Mouse (Mus musculus) T-helper 17 cell (primary cell): Measurements from ENCODE around the gene Cdkn2d.
"Not testable (repeated sequence)": the region's sequence is repeated elsewhere in the genome, so short reads cannot be mapped to it uniquely, and the experiment has no call there.

Source experiments
- in situ Hi-C, 2 experiments: fragments of 300-600 bp; cut with MboI, MseI; formaldehyde crosslinking; loops; 1 replicate in 1 of 2; 2 replicates in 1 of 2; pipeline ENCODE4 v1.15.1; 2025; ENCODE audit warnings: high pct_unique_total_duplicates in 2 of 2

Gene Cdkn2d

DNA sequence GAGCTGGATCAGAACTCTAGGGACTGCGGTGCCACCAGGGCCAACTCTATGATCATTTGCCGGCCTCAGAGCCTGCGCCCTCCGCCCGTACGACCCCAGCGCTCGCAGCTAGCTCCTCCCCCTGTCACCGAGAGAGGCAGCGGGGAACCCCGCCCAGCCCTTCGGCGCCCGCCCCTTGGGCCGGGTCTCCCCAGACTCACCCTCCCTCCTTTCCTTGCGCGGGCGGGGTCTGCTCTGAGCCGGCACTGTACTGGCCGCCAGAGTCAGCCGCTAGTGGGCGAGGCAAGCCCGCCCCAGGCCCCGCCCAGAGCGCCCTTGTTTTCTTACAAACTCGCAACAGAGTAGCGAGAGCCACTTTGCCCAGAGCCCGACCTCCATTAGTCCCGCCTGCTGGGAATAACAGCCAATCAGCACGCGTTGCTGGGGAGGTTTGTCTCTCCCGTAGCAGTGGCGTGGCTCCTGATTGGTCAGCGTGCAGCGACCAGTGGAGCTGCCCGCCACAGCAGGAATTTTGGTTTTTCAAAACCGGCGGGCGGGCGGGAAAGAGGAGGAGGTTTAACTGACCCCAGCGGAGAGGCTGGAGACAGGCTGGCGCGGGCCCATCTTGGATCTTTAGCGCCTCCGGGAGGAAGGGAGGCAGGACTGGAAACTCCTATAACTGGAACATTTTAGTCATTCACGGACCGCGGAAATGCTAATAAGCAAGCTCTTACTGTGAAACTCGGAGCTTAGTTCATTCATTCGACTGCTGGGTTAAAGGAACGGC, at the start of gene Cdkn2d:
Gene Cdkn2d, minus strand, starts transcription at position 386 of the 766 bp plus-strand sequence.
- in situ Hi-C loops: loop anchor here in 1 of 2 experiments (10.0 kb wide), 1 partner anchor 64 kb away; no protein-coding TSS in a partner anchor

- in situ Hi-C loops: no loop called here
Measured at GRCm38 (mm10) chr9:21340411-21340810, 49.2 kb upstream of the Cdkn2d start.

DNA sequence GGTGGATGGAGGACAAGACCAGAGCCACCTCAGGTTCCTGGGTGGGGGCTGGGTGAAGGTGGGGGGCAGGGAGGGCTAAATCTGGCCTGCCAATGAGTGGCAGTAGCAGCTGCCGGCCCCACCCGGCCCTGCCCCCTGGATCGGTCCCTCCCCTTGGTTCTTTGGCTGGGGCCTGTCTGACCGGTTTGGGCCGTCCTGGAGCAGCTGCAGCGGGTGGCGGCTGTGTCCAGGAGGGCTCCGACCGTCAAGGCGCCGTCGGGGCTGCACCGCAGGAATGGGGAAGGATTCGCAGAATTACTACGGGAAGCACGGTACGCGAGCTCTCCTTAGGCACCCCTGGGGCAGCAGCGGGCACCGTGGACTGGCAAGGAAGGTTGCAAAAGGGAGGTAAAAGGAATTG, 46.4 kb upstream of the Cdkn2d start:
- in situ Hi-C loops: no loop called here

- in situ Hi-C loops: no loop called here
Measured at GRCm38 (mm10) chr9:21336491-21336890, 45.3 kb upstream of the Cdkn2d start.

- in situ Hi-C loops: no loop called here
Measured at GRCm38 (mm10) chr9:21335391-21335790, 44.2 kb upstream of the Cdkn2d start.

DNA sequence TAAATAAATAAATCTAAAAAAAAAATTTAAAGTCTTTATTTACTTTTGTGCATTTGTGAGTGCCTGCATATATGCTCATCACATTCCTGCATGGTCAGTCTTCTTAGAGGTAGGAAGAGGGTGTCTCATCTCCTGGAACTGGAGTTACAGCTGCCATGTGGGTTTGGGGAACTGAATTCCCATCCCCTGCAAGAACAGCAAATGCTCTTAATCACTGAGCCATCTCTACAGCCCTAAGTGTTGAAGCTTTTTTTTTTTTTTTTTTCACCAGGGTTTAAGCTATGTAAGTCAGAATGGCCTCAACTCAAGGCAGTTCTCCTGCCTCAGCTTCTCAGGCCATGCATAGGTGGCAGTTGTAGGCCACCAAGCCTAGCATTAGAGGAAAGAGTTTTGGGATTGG, 43.5 kb upstream of the Cdkn2d start:
- in situ Hi-C loops: no loop called here

DNA sequence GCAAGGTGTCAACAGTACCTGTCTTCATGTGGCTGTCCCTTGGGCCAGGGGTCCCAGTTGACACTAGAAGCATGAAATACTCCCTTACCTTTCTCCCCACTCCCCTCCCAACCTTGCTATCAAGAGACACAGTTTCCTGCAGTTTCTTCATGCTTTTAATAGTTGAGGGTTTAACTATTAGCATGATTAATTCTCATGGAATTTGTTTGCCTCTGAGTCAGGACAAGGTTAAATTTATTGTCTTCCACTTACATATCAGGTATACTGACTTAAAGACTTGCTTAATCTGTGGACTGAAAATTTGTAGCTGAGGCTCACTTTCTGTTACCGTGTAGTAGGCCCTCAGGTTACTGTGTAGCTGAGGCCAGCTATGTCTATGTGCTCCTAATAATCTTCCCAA, 42.3 kb upstream of the Cdkn2d start:
- in situ Hi-C loops: no loop called here

DNA sequence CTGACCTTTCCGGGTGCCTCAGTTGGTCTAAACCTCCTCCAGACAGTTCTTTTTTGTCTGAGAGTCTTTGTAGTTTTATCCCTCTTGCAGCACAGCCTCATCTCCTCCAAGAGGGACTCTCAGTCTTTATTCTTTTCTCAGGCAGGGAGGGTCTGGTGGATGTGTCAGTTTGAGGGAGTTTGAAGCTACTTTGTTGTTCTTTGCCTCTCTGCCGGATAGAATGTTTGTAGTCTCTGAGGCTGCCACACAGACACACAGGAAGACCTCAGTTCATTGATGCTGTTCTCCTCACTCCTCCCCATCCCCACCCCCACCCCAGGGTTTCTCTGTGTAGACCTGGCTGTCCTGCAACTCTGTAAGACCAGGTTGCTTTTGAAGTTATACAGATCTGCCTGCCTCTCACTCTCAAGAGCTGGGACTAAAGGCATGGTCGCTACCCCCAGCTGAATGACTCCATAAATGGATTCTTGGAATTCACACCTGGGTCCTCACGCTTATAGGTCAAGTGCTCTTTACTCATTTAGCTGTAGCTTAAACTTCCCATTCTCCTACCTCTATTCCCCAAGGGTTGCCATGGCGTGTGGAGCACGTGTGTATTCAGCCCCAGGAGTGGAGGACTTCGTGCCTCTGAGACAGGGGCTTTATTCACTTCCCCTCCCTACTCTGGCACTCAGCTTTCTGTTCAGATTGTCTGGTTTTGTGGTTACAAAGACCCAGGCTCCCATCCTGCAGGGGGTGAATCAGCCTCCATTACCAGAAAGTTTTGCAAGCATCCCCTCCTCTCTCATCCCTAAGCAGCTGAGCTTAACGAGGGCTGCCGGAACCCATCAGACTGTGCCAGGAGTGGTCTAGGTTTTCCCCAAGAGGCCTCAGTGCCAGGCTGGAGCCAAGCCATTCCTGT, 41.2 kb upstream of the Cdkn2d start:
- in situ Hi-C loops: no loop called here

- in situ Hi-C loops: no loop called here
Measured at GRCm38 (mm10) chr9:21331365-21332140, 40.3 kb upstream of the Cdkn2d start.

GRCm38 (mm10) chr9:21329699-21330289, 38.6 kb upstream of the Cdkn2d start:
- in situ Hi-C loops: no loop called here

- in situ Hi-C loops: no loop called here
Measured at GRCm38 (mm10) chr9:21329041-21329440, 37.8 kb upstream of the Cdkn2d start.

- in situ Hi-C loops: no loop called here
Measured at GRCm38 (mm10) chr9:21328041-21328440, 36.8 kb upstream of the Cdkn2d start.

GRCm38 (mm10) chr9:21327569-21327968, 36.4 kb upstream of the Cdkn2d start:
- in situ Hi-C loops: no loop called here

DNA sequence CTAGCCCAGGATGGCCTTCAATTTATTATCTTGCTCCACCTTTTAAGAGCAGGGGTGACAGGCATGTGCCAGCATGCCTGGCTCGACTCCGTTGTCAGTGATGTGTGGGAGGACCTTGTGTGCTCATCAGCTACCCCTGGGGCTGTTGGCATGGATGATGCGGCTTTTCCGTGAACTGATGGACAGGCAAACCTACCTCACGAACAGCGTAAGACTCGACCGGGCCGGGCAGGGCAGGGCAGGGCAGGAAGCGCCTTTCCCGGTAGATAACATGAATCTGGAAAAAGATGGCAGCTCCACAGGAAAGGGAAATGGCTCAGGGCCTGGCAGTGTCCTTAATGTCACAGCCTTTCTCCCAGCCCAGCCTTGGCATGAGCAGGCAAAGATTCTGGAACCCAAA, 33.1 kb upstream of the Cdkn2d start:
- in situ Hi-C loops: no loop called here

- in situ Hi-C loops: not testable (repeated sequence)
Measured at GRCm38 (mm10) chr9:21322917-21323297, 31.7 kb upstream of the Cdkn2d start.

- in situ Hi-C loops: no loop called here
Measured at GRCm38 (mm10) chr9:21322211-21322916, 31.2 kb upstream of the Cdkn2d start.

DNA sequence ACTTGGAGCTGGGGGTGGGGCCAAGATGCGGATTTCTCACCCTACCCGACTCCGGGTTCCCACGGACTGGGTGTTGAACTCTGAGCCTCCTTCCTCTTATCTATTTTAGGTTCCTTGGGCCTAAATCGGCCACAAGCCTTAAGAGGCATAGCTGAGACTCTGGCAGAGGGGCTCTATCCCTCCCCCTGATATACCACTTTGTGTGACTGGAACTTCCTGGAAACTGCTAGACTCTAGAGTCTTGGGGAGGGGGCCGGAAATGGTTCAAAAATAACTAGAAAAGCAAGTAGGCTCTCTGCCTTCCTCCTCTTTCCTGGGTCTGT, 30.3 kb upstream of the Cdkn2d start:
- in situ Hi-C loops: no loop called here

DNA sequence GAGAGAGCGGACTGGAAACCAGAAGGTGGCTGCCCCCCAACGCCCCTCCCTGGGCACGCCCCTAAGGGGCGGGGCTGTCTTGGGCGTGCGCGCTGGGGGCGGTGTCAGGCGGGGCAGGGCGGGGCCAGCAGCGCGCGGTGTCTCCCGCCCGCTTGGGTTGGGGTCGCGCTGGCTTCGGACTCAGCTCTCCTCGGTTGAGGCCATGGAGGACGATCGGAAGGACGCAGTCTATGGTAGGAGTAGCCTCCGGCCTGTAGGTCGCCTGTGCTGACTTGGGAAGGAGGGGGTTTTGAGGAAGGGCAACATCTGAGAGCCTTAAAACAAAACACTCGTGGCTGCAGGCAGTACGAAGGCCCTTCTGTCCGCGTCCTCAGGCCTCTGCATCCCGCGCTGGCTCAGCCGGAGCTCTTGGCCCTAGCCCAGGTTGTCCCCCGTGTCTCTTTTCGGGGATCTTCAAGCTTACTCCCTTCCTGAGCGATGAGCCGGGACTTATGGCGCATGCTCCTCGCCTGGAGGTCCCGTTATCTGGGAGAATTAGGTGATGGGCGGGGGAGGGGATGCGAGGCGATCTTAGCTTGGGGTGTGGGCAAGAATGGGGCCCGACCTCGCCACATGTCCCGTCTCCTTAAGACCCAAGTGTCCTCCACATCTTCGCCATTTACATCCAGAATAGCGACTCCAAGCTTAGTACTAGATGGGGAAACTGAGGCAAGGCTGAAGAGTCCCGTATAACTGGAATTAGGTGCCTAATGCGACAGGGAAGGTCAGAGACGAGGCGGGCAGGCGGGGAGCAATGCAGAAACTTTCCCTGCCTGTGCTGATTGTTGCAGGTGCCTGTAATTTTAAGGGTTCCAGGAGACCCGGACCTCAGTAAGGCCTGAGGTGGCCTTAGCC, 29.7 kb upstream of the Cdkn2d start, which contains the start of gene Slc44a2:
Gene Slc44a2, plus strand, starts transcription at position 80 of the 894 bp plus-strand sequence.
- in situ Hi-C loops: no loop called here

- in situ Hi-C loops: no loop called here
Measured at GRCm38 (mm10) chr9:21320280-21320618, 29.0 kb upstream of the Cdkn2d start.

DNA sequence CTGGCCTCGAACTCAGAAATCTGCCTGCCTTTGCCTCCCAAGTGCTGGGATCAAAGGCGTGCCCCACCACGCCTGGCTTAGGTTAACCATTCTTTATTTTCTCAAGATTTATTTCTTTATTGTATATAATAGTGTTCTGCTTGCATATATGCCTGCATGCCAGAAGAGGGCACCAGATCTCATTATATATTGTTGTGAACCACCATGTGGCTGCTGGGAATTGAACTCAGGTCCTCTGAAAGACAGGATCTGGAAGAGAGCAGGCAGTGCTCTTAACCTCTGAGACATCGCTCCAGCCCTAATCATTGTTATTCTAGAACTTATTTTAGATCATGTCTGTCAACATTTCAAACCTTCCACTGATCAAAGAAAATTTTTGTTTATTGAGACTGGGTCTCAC, 28.3 kb upstream of the Cdkn2d start:
- in situ Hi-C loops: loop anchor here (5.0 kb wide), 2 partner anchors 33 to 93 kb away; partner anchors contain the start of gene Qtrt1 (in 1 of the 2)
